Mouse (Mus musculus) stomach, postnatal 0 days (tissue): ENCODE results near the gene Fgfr2. TPM values are rescaled to one million over a fixed set of nuclear protein-coding genes. Genes with fewer than 3 reads are reported as not detected.

ENCODE experiments used
- ATAC-seq: fragments of 200-750 bp; cut with Nextera tagmentation; 2 replicates; pipeline ENCODE4 v1.8.0; 2017; ENCODE audit not compliant: low FRiP score, low TSS enrichment
- DNase-seq: peaks from one replicate; pipeline ENCODE4 v3.0.0-alpha.2; 2016; ENCODE audit warnings: low spot score
- H3K27ac ChIP-seq: fragments of 300-500 bp; sonication (generic); replicated peaks from 2 replicates; pipeline ENCODE4 v1.5.1; 2014; ENCODE audit warnings: mild to moderate bottlenecking, control low read depth
- H3K27me3 ChIP-seq: fragments of 300-500 bp; sonication (generic); 2 replicates; pipeline ENCODE4 v1.6.1; 2014; ENCODE audit warnings: low read length; ENCODE audit not compliant: control insufficient read depth, insufficient read depth
- H3K36me3 ChIP-seq: fragments of 300-500 bp; sonication (generic); 2 replicates; pipeline ENCODE4 v1.6.1; 2014; ENCODE audit warnings: low read length, mixed read lengths; ENCODE audit not compliant: control insufficient read depth, insufficient read depth
- H3K4me1 ChIP-seq: fragments of 300-500 bp; sonication (generic); replicated peaks from 2 replicates; pipeline ENCODE4 v1.6.1; 2014; ENCODE audit warnings: antibody characterized with exemption; ENCODE audit not compliant: control insufficient read depth, insufficient read depth
- H3K4me2 ChIP-seq: fragments of 300-500 bp; sonication (generic); replicated peaks from 2 replicates; pipeline ENCODE4 v1.6.1; 2014; ENCODE audit warnings: low read depth, mild to moderate bottlenecking, control low read depth, moderate library complexity
- H3K4me3 ChIP-seq: fragments of 300-500 bp; sonication (generic); 2 replicates; pipeline ENCODE4 v1.5.1; 2014; ENCODE audit warnings: low read depth, low read length, control low read depth
- H3K9ac ChIP-seq: fragments of 300-500 bp; sonication (generic); 2 replicates; pipeline ENCODE4 v1.6.1; 2014; ENCODE audit warnings: mild to moderate bottlenecking, low read length, control low read depth, mixed read lengths
- H3K9me3 ChIP-seq: fragments of 300-500 bp; sonication (generic); 2 replicates; pipeline ENCODE4 v1.6.1; 2016; ENCODE audit warnings: low read length; ENCODE audit not compliant: control insufficient read depth
- CTCF ChIP-seq: IDR thresholded peaks from 2 replicates; pipeline ENCODE4 v1.5.1; 2016; ENCODE audit warnings: antibody characterized with exemption, low read depth, mild to moderate bottlenecking, moderate library complexity
- EP300 ChIP-seq: optimal IDR thresholded peaks from 2 replicates; pipeline ENCODE3; 2016; ENCODE audit warnings: antibody characterized with exemption
- WGBS: fragments of 180-500 bp; shearing (Covaris S2); extraction: QIAGEN DNeasy Blood & Tissue Kit; methylation state at CpG from one replicate; pipeline ENCODE4 v1.1.7; 2014; 5-methylcytosine and 5-hydroxymethylcytosine counted together
- polyA plus RNA-seq: library from polyadenylated mRNA; unstranded; fragments of >200 nt; fragmentation: Nextera tagmentation; extraction: Ambion mirVana; gene quantifications from 2 replicates; pipeline ENCODE4 v1.2.1, GENCODE M21; 2015

Fgfr2 gene
- polyA plus RNA-seq, 1 experiment from 2014 or later, result 60.8 TPM

DNA sequence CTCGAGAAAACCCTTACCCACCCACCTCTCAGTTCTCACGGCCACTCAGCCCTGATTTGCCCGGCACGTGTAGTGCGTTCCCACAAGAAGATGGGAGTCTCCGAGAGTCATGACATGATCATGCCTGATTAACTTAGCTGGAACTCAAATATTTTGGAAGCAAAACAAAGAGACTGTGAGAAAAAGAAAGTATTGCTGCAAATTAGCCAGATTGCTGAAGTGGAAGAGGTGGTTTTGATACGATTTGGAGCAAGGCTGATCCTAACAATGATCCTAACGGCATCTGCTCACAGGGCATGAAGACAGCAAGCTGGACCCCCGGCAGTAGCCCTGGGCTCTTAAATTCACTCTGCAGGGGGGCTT is 2833.7 kb downstream of the Fgfr2 start:
- TF ChIP-seq EP300 (no peak), CTCF (no peak)
- Histone ChIP-seq H3K4me3 (no peak overlapping the region), H3K4me2 (no peak overlapping the region; the same call in 1 of the 2 replicates), H3K9me3 (no peaks in the 10 kb centered on the region), H3K4me1 (peaks cover 8% of the 10 kb centered on the region; the same call in 1 of the 2 replicates), H3K9ac (no peak overlapping the region), H3K27me3 (no peaks in the 10 kb centered on the region), H3K36me3 (no peaks in the 10 kb centered on the region), H3K27ac (peak overlapping the region; percentile 65)
- DNase-seq (no peak), ATAC-seq (no peak)
- WGBS, result 35% methylated on average over 9 of the region's 9 CpGs

DNA sequence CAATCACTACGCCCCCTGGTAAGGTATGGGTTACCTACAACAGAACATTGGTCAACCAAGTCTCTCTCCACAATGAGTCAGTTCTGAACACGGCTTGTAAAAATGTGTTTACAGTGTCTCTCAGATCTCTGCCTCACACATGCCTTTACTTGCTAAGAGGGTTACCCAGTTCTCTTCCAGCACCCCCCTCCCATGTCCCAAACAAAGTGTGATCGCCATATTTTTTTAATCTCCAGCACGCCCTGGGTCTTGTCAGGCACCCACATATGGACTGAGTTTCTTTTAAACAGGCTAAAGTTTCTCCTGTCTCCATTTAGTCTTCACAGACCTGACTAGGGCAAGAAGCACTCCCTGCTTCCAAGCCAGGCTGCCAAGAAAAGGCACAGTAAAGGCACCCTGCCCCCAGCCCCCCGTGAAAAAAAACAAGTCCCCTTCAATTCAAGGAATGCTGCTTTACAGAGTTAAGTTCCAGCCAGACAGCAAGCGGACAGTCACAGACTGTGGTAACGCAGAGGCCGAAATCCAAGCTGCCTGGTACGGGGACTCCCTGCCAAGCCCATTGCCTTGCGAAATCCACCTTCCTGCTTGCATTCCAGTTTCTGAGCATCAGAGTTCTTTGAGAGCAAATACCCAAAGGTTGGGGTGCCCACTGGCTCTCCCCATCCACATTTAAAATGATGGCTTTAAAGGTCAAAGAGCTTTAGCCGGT is 2834.3 kb downstream of the Fgfr2 start:
- Histone ChIP-seq H3K27me3 (no peaks in the 10 kb centered on the region), H3K4me1 (peaks cover 8% of the 10 kb centered on the region; the same call in 1 of the 2 replicates), H3K27ac (peak overlapping the region; percentile 65), H3K4me3 (no peak overlapping the region), H3K9ac (no peak overlapping the region), H3K36me3 (no peaks in the 10 kb centered on the region), H3K9me3 (no peaks in the 10 kb centered on the region), H3K4me2 (no peak overlapping the region; the same call in 1 of the 2 replicates)
- ATAC-seq, result peak; percentile 75
- TF ChIP-seq EP300, result no peak
- peak; percentile 28; the same call in 1 of the 2 replicates for TF ChIP-seq CTCF
- 34% methylated on average over 11 of the region's 11 CpGs for WGBS
- DNase-seq, result peak; percentile 25

DNA sequence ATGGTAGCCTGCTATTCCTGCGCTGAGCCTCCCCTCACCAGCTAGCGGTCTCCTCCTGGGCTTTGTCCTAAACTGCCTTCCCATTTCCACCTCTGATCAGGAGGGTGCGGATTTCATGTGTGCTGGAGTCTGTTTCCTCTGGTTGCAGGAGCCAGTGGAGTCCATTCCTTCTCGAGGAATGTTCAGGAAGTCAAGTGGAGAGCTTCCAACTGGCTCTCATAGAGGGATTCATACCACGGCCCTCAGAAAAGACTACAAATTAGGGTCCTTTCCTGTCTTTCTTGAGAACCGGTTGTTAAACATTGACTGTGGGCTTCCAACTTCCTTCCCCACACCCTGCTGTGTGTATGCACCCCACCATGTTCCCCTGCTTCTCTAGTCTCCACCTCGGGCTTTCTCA is 2834.9 kb downstream of the Fgfr2 start:
- Histone ChIP-seq H3K9me3 (no peaks in the 10 kb centered on the region), H3K4me2 (no peak overlapping the region), H3K27ac (peak overlapping the region; percentile 65), H3K36me3 (no peaks in the 10 kb centered on the region), H3K4me3 (no peak overlapping the region), H3K27me3 (no peaks in the 10 kb centered on the region), H3K4me1 (peaks cover 8% of the 10 kb centered on the region; the same call in 1 of the 2 replicates), H3K9ac (no peak overlapping the region)
- DNase-seq, result no peak
- TF ChIP-seq CTCF (no peak), EP300 (no peak)
- ATAC-seq, result no peak; the same call in 1 of the 2 replicates
- 42% methylated on average over 7 of the region's 7 CpGs for WGBS

DNA sequence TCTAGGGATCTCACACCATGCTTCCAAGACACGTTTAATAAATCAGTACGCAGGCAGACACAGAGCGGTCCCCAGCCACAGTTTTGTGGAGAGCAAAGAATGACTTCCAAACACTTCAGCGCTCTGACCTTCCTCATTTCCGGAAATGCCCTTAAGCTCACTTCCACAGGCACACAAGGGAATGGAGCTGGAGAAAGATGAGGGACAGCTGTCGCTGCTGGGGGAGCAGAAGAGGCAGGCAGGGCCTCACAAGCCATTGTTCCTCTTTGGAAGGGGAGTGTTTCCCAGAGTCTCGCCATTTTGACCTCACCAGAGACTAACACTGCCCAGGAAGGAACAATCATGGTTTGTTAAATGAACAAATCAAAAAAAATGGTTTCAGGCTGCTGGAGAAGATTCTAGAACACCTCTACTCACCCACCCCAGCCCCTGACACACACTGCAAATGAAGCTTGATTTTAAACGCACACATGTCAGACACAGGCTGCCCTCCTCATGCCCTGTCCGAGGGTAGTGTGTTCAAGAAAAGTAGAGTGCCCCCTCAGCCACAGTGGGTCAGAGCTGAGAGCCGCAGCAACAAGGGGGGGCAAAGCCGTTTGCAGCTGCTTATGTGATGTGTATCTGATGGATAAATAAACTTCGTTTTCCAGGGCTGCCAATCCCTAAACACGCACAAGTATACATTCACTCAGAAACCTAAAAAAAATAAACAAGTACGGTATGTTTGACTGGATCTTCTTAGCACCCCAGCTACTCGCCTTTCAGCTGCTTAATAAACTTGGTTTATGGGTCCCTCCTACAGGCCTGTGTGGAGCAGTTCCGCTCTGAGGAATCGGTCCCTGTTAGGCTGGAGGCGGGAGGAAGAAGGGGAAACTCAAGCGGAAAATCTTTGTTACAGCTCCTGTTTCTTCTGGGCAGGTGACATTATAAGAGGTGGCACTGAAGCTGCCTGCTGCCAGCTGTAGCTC is 2844.1 kb downstream of the Fgfr2 start:
- no peak for TF ChIP-seq EP300
- no peak for TF ChIP-seq CTCF
- Histone ChIP-seq H3K4me2 (no peak overlapping the region), H3K4me3 (no peak overlapping the region), H3K9ac (no peak overlapping the region), H3K27me3 (no peaks in the 10 kb centered on the region), H3K27ac (no peak overlapping the region), H3K36me3 (no peaks in the 10 kb centered on the region), H3K4me1 (no peaks in the 10 kb centered on the region), H3K9me3 (no peaks in the 10 kb centered on the region)
- DNase-seq, result no peak
- 46% methylated on average over 19 of the region's 19 CpGs for WGBS
- no peak for ATAC-seq

DNA sequence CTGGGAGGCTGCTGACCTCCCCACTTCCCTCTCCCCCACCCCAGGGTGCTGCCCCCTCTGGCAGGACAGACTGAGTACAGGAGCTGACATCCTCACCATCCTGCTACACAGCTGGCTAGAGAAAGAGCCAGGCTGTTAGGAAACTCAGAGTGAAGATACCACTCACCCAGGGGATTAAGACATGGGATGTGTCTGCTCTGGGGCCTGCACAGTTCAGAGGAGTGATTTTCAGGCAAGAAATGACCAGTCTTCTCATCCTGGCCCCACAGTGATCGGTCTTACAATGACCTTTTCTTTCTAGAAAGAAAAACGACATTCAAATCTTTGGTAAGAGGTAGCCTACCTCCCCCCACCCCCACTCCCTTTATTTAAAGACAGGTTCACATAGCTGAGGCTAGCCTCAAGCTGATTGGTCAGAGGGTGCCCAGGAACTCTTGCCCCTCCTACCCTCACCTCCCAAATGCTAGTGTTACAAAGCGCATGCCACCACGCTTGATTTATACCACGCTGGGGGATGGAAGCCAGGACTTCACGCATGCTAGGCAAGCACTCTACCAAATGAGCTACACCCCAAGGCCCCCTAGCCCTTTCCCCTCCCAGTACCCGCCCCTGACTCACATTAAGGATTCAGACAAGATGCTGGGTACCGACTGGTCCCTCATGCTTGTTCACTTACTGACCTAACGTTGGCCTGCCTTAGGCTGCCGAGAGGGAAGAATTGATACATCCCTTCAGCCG is 2845.0 kb downstream of the Fgfr2 start:
- Histone ChIP-seq H3K27ac (no peak overlapping the region), H3K4me3 (no peak overlapping the region), H3K36me3 (no peaks in the 10 kb centered on the region), H3K9me3 (no peaks in the 10 kb centered on the region), H3K27me3 (no peaks in the 10 kb centered on the region), H3K4me1 (no peaks in the 10 kb centered on the region), H3K9ac (no peak overlapping the region), H3K4me2 (no peak overlapping the region)
- 0 out of 2 replicates have a peak, but pooled peaks have one; percentile 7 for ATAC-seq
- DNase-seq, result no peak
- 55% methylated on average over 11 of the region's 11 CpGs for WGBS
- TF ChIP-seq EP300, result no peak
- TF ChIP-seq CTCF, result peak; percentile 25; the same call in 1 of the 2 replicates
